Mouse (Mus musculus) spleen, postnatal 0 days (tissue): ENCODE measurements around the gene Tnfsf12. TPM values are rescaled to one million over a fixed set of nuclear protein-coding genes. Genes with fewer than 3 reads are reported as not detected.

Source experiments
- microRNA counts: library from miRNA; unstranded; fragments of <30 nt; microRNA quantifications from one replicate; lab custom pipeline; 2015
- polyA plus RNA-seq: library from polyadenylated mRNA; unstranded; fragments of >200 nt; fragmentation: Nextera tagmentation; extraction: Ambion mirVana; gene quantifications from 2 replicates; pipeline ENCODE4 v1.2.1, GENCODE M21; 2015

Tnfsf12 gene
- 4.4 and 5.2 TPM in 2 replicates for polyA plus RNA-seq

GRCm38 (mm10) chr11:69695361-69696181, at the start of gene Tnfsf12, which contains the start of gene Tnfsfm13:
Gene Tnfsf12 (minus strand): TSS chr11:69695849.
Gene Tnfsfm13 (minus strand): TSS chr11:69696098.

GRCm38 (mm10) chr11:69685526-69686148, 10.0 kb downstream of the Tnfsf12 start, which contains the start of gene Tnfsf13:
Gene Tnfsf13 (minus strand): TSS chr11:69685784.

GRCm38 (mm10) chr11:69681314-69682208, 14.1 kb downstream of the Tnfsf12 start, which contains the start of gene Senp3:
Gene Senp3 (minus strand): TSS chr11:69682084.

GRCm38 (mm10) chr11:69672211-69672706, 23.4 kb downstream of the Tnfsf12 start, which contains the start of gene Eif4a1:
Gene Eif4a1 (minus strand): TSS chr11:69672423.

GRCm38 (mm10) chr11:69665961-69666664, 29.5 kb downstream of the Tnfsf12 start, which contains the start of gene Cd68:
Gene Cd68 (minus strand): TSS chr11:69666153.

GRCm38 (mm10) chr11:69662213-69662966, 33.3 kb downstream of the Tnfsf12 start, which contains the start of gene Mpdu1:
Gene Mpdu1 (minus strand): TSS chr11:69662642.

GRCm38 (mm10) chr11:69655264-69656064, 40.2 kb downstream of the Tnfsf12 start, which contains the start of gene Sox15:
Gene Sox15 (plus strand): TSS chr11:69655314.

MicroRNAs within 50 kb of the gene (microRNA counts, 519-probe panel; counts per million panel counts)
- 88.3 counts per million for microRNA mmu-miR-1934 (lab: Ali Mortazavi, UCI)

Other genes with a start within 250 kb of the Tnfsf12 start
- 0.06 and 0.21 TPM in 2 replicates for gene Dnah2, start 146.7 kb downstream of the Tnfsf12 start, polyA plus RNA-seq
- gene Efnb3, start 135.6 kb downstream of the Tnfsf12 start, polyA plus RNA-seq, result 1.1 and 1.8 TPM in 2 replicates
- 19.3 and 21.3 TPM in 2 replicates for gene Wrap53, start 115.6 kb downstream of the Tnfsf12 start, polyA plus RNA-seq
- 80.6 and 88.9 TPM in 2 replicates for gene Trp53, start 115.5 kb downstream of the Tnfsf12 start, polyA plus RNA-seq
- 20.4 and 20.8 TPM in 2 replicates for gene Atp1b2, start 89.9 kb downstream of the Tnfsf12 start, polyA plus RNA-seq
- not detected in 2 replicates for gene Shbg, start 77.9 kb downstream of the Tnfsf12 start, polyA plus RNA-seq
- 7.3 and 7.9 TPM in 2 replicates for gene Sat2, start 73.8 kb downstream of the Tnfsf12 start, polyA plus RNA-seq
- gene Fxr2, start 62.9 kb downstream of the Tnfsf12 start, polyA plus RNA-seq, result 11.5 and 12.6 TPM in 2 replicates
- gene Sox15, start 40.5 kb downstream of the Tnfsf12 start, polyA plus RNA-seq, result 0.19 and 0.25 TPM in 2 replicates
- 44.5 and 46.1 TPM in 2 replicates for gene Mpdu1, start 33.2 kb downstream of the Tnfsf12 start, polyA plus RNA-seq
- 25.2 and 39.1 TPM in 2 replicates for gene Cd68, start 29.7 kb downstream of the Tnfsf12 start, polyA plus RNA-seq
- 272 and 275 TPM in 2 replicates for gene Eif4a1, start 23.4 kb downstream of the Tnfsf12 start, polyA plus RNA-seq
- gene Senp3, start 13.8 kb downstream of the Tnfsf12 start, polyA plus RNA-seq, result 37.0 and 38.4 TPM in 2 replicates
- gene Tnfsf13, start 10.1 kb downstream of the Tnfsf12 start, polyA plus RNA-seq, result 0.64 and 0.78 TPM in 2 replicates
- 2.1 and 2.8 TPM in 2 replicates for gene Tnfsfm13, start 249 bp upstream of the Tnfsf12 start, polyA plus RNA-seq
- gene Polr2a, start 62.8 kb upstream of the Tnfsf12 start, polyA plus RNA-seq, result 15.2 and 15.8 TPM in 2 replicates
- gene Slc35g3, start 66.1 kb upstream of the Tnfsf12 start, polyA plus RNA-seq, result 0.07 and 0.08 TPM in 2 replicates
- gene Zbtb4, start 70.1 kb upstream of the Tnfsf12 start, polyA plus RNA-seq, result 1.3 and 1.9 TPM in 2 replicates
- 0.99 and 1.5 TPM in 2 replicates for gene Chrnb1, start 100.1 kb upstream of the Tnfsf12 start, polyA plus RNA-seq
- gene Fgf11, start 106.0 kb upstream of the Tnfsf12 start, polyA plus RNA-seq, result 0.33 and 0.36 TPM in 2 replicates
- gene Tmem102, start 109.8 kb upstream of the Tnfsf12 start, polyA plus RNA-seq, result 0.30 and 0.68 TPM in 2 replicates
- gene Gm39566, start 119.4 kb upstream of the Tnfsf12 start, polyA plus RNA-seq, result not detected in 2 replicates
- not detected in 2 replicates for gene Spem2, start 122.6 kb upstream of the Tnfsf12 start, polyA plus RNA-seq
- 0.12 TPM in 1 of 2 replicates, not detected in the other for gene Spem1, start 126.3 kb upstream of the Tnfsf12 start, polyA plus RNA-seq
- gene Nlgn2, start 141.9 kb upstream of the Tnfsf12 start, polyA plus RNA-seq, result 2.6 and 3.1 TPM in 2 replicates
- 337 and 343 TPM in 2 replicates for gene Tmem256, start 142.7 kb upstream of the Tnfsf12 start, polyA plus RNA-seq
- gene Plscr3, start 150.5 kb upstream of the Tnfsf12 start, polyA plus RNA-seq, result 45.7 and 56.8 TPM in 2 replicates
- gene Tnk1, start 162.9 kb upstream of the Tnfsf12 start, polyA plus RNA-seq, result 0.56 and 0.91 TPM in 2 replicates
- gene Tmem95, start 182.2 kb upstream of the Tnfsf12 start, polyA plus RNA-seq, result not detected in 2 replicates
- 2.3 and 3.1 TPM in 2 replicates for gene Kctd11, start 185.6 kb upstream of the Tnfsf12 start, polyA plus RNA-seq
- gene Acap1, start 199.7 kb upstream of the Tnfsf12 start, polyA plus RNA-seq, result 15.3 and 21.3 TPM in 2 replicates
- gene 2810408A11Rik, start 205.1 kb upstream of the Tnfsf12 start, polyA plus RNA-seq, result 2.2 and 2.6 TPM in 2 replicates
- 3.2 and 3.4 TPM in 2 replicates for gene Neurl4, start 205.2 kb upstream of the Tnfsf12 start, polyA plus RNA-seq
- gene Gps2, start 218.0 kb upstream of the Tnfsf12 start, polyA plus RNA-seq, result 104 and 116 TPM in 2 replicates
- gene Eif5a, start 226.1 kb upstream of the Tnfsf12 start, polyA plus RNA-seq, result 1,453 and 1,558 TPM in 2 replicates
- 0.12 and 0.53 TPM in 2 replicates for gene Ybx2, start 239.9 kb upstream of the Tnfsf12 start, polyA plus RNA-seq